Mouse (Mus musculus) embryonic facial prominence, embryonic 10.5 days (tissue): Measurements from ENCODE around the gene Kif5c. TPM values are rescaled to one million over a fixed set of nuclear protein-coding genes. Genes with fewer than 3 reads are reported as not detected.

Source experiments
- DNase-seq: peaks from one replicate; pipeline ENCODE4 v3.0.0-alpha.2; 2017; ENCODE audit warnings: low spot score
- H3K27ac ChIP-seq: fragments of 300-500 bp; sonication (generic); replicated peaks from 2 replicates; pipeline ENCODE4 v1.5.1; 2016; ENCODE audit warnings: mild to moderate bottlenecking
- H3K27me3 ChIP-seq: fragments of 300-500 bp; sonication (generic); replicated peaks from 2 replicates; pipeline ENCODE4 v1.6.1; 2016; ENCODE audit warnings: low read depth, mild to moderate bottlenecking; ENCODE audit not compliant: poor library complexity, severe bottlenecking
- H3K36me3 ChIP-seq: fragments of 300-500 bp; sonication (generic); replicated peaks from 2 replicates; pipeline ENCODE4 v1.6.1; 2016; ENCODE audit warnings: mild to moderate bottlenecking, moderate library complexity
- H3K4me1 ChIP-seq: fragments of 300-500 bp; sonication (generic); 2 replicates; pipeline ENCODE4 v1.6.1; 2016
- H3K4me3 ChIP-seq: fragments of 300-500 bp; sonication (generic); 2 replicates; pipeline ENCODE4 v1.5.1; 2016; ENCODE audit warnings: mild to moderate bottlenecking, moderate library complexity
- H3K9me3 ChIP-seq: fragments of 300-500 bp; sonication (generic); 2 replicates; pipeline ENCODE4 v1.6.1; 2016; ENCODE audit warnings: mild to moderate bottlenecking
- WGBS: fragments of 180-500 bp; shearing (Covaris S2); methylation state at CpG from one replicate; pipeline ENCODE4 v1.1.7; 2016; 5-methylcytosine and 5-hydroxymethylcytosine counted together
- polyA plus RNA-seq: library from polyadenylated mRNA; unstranded; fragments of >200 nt; fragmentation: Nextera tagmentation; extraction: Ambion mirVana; gene quantifications from 2 replicates; pipeline ENCODE4 v1.2.1, GENCODE M21; 2016

The Kif5c gene
- polyA plus RNA-seq, 1 experiment from 2014 or later: 30.4 TPM

GRCm38 (mm10) chr2:49717437-49718116 lies 98.5 kb downstream of the Kif5c start:
- Histone ChIP-seq H3K4me3 (no peak overlapping the region), H3K27me3 (no peaks in the 10 kb centered on the region), H3K36me3 (peaks cover 37% of the 10 kb centered on the region), H3K9me3 (no peaks in the 10 kb centered on the region), H3K27ac (peak overlapping the region; percentile 84; the same call in 1 of the 2 replicates), H3K4me1 (peaks cover 49% of the 10 kb centered on the region)
- peak; percentile 24 for DNase-seq
- WGBS: 88% methylated on average over 18 of the region's 18 CpGs

GRCm38 (mm10) chr2:49718492-49718891 lies 99.4 kb downstream of the Kif5c start:
- Histone ChIP-seq H3K27me3 (no peaks in the 10 kb centered on the region), H3K27ac (peak overlapping the region; percentile 84), H3K36me3 (peaks cover 38% of the 10 kb centered on the region), H3K4me3 (no peak overlapping the region), H3K9me3 (no peaks in the 10 kb centered on the region), H3K4me1 (peaks cover 59% of the 10 kb centered on the region)
- 14% methylated on average over 3 of the region's 3 CpGs for WGBS
- DNase-seq: peak; percentile 30

- DNase-seq: peak; percentile 27
- Histone ChIP-seq H3K27me3 (no peaks in the 10 kb centered on the region), H3K27ac (peak overlapping the region; percentile 84), H3K4me1 (peaks cover 65% of the 10 kb centered on the region), H3K36me3 (peaks cover 38% of the 10 kb centered on the region), H3K4me3 (peak overlapping the region; percentile 17; the same call in 1 of the 2 replicates), H3K9me3 (no peaks in the 10 kb centered on the region)
- WGBS: 16% methylated on average over 8 of the region's 8 CpGs
These were observed 100.1 kb downstream of the Kif5c start for GRCm38 (mm10) chr2:49718935-49719850.

GRCm38 (mm10) chr2:49719854-49720253 lies 100.8 kb downstream of the Kif5c start:
- DNase-seq: peak; percentile 77
- peaks cover 40% of the 10 kb centered on the region for H3K36me3 ChIP-seq
- peak overlapping the region; percentile 84 for H3K27ac ChIP-seq
- no peaks in the 10 kb centered on the region for H3K27me3 ChIP-seq
- WGBS: 6% methylated on average over 6 of the region's 6 CpGs
- peak overlapping the region; percentile 17 for H3K4me3 ChIP-seq
- H3K9me3 ChIP-seq: no peaks in the 10 kb centered on the region
- peaks cover 65% of the 10 kb centered on the region for H3K4me1 ChIP-seq

GRCm38 (mm10) chr2:49720343-49720742 lies 101.2 kb downstream of the Kif5c start:
- H3K4me3 ChIP-seq: peak overlapping the region; percentile 17
- H3K27me3 ChIP-seq: no peaks in the 10 kb centered on the region
- H3K27ac ChIP-seq: peak overlapping the region; percentile 84
- WGBS: 29% methylated on average over 9 of the region's 9 CpGs
- peaks cover 65% of the 10 kb centered on the region for H3K4me1 ChIP-seq
- H3K36me3 ChIP-seq: peaks cover 45% of the 10 kb centered on the region
- no peaks in the 10 kb centered on the region for H3K9me3 ChIP-seq
- peak; percentile 33 for DNase-seq

- Histone ChIP-seq H3K4me1 (peaks cover 76% of the 10 kb centered on the region), H3K36me3 (peaks cover 40% of the 10 kb centered on the region), H3K27ac (peak overlapping the region; percentile 84), H3K9me3 (no peaks in the 10 kb centered on the region), H3K4me3 (no peak overlapping the region), H3K27me3 (no peaks in the 10 kb centered on the region)
- WGBS: 40% methylated on average over 9 of the region's 9 CpGs
- DNase-seq: no peak
These were observed 103.2 kb downstream of the Kif5c start for GRCm38 (mm10) chr2:49722331-49722730.

GRCm38 (mm10) chr2:49722983-49723382 lies 103.9 kb downstream of the Kif5c start:
- Histone ChIP-seq H3K4me3 (no peak overlapping the region), H3K4me1 (peaks cover 76% of the 10 kb centered on the region), H3K36me3 (peaks cover 40% of the 10 kb centered on the region), H3K9me3 (no peaks in the 10 kb centered on the region), H3K27ac (peak overlapping the region; percentile 84), H3K27me3 (no peaks in the 10 kb centered on the region)
- no peak for DNase-seq
- WGBS: 83% methylated on average over 13 of the region's 13 CpGs

GRCm38 (mm10) chr2:49726672-49727071 lies 107.6 kb downstream of the Kif5c start:
- no peaks in the 10 kb centered on the region for H3K9me3 ChIP-seq
- H3K27me3 ChIP-seq: no peaks in the 10 kb centered on the region
- H3K4me1 ChIP-seq: peaks cover 68% of the 10 kb centered on the region
- no peak overlapping the region for H3K4me3 ChIP-seq
- H3K36me3 ChIP-seq: peaks cover 72% of the 10 kb centered on the region
- no peak for DNase-seq
- WGBS: 81% methylated on average over 11 of the region's 11 CpGs
- peak overlapping the region; percentile 49; the same call in 1 of the 2 replicates for H3K27ac ChIP-seq

GRCm38 (mm10) chr2:49727199-49727598 lies 108.1 kb downstream of the Kif5c start:
- Histone ChIP-seq H3K27me3 (no peaks in the 10 kb centered on the region), H3K36me3 (peaks cover 73% of the 10 kb centered on the region), H3K9me3 (no peaks in the 10 kb centered on the region), H3K4me3 (no peak overlapping the region), H3K27ac (peak overlapping the region; percentile 49; the same call in 1 of the 2 replicates), H3K4me1 (peaks cover 68% of the 10 kb centered on the region)
- peak; percentile 81 for DNase-seq
- WGBS: 17% methylated on average over 7 of the region's 7 CpGs

GRCm38 (mm10) chr2:49727686-49728085 lies 108.6 kb downstream of the Kif5c start:
- no peak overlapping the region for H3K4me3 ChIP-seq
- WGBS: 78% methylated on average over 4 of the region's 4 CpGs
- no peaks in the 10 kb centered on the region for H3K9me3 ChIP-seq
- no peak overlapping the region for H3K27ac ChIP-seq
- H3K36me3 ChIP-seq: peaks cover 76% of the 10 kb centered on the region
- no peaks in the 10 kb centered on the region for H3K27me3 ChIP-seq
- DNase-seq: no peak
- H3K4me1 ChIP-seq: peaks cover 68% of the 10 kb centered on the region

GRCm38 (mm10) chr2:49728896-49729610 lies 110.0 kb downstream of the Kif5c start:
- Histone ChIP-seq H3K27me3 (no peaks in the 10 kb centered on the region), H3K9me3 (no peaks in the 10 kb centered on the region), H3K4me3 (no peak overlapping the region), H3K36me3 (peaks cover 63% of the 10 kb centered on the region), H3K4me1 (peaks cover 68% of the 10 kb centered on the region), H3K27ac (peak overlapping the region; percentile 10; the same call in 1 of the 2 replicates)
- DNase-seq: no peak
- WGBS: 91% methylated on average over 10 of the region's 10 CpGs

- H3K4me1 ChIP-seq: peaks cover 71% of the 10 kb centered on the region
- no peak for DNase-seq
- no peaks in the 10 kb centered on the region for H3K27me3 ChIP-seq
- H3K36me3 ChIP-seq: peaks cover 58% of the 10 kb centered on the region
- WGBS: 84% methylated on average over 2 of the region's 2 CpGs
- no peak overlapping the region for H3K4me3 ChIP-seq
- no peaks in the 10 kb centered on the region for H3K9me3 ChIP-seq
- H3K27ac ChIP-seq: no peak overlapping the region
These were observed 110.5 kb downstream of the Kif5c start for GRCm38 (mm10) chr2:49729611-49729969.
